ENCODE assay signal across 8 mouse cellular contexts in the genomic region with DNA sequence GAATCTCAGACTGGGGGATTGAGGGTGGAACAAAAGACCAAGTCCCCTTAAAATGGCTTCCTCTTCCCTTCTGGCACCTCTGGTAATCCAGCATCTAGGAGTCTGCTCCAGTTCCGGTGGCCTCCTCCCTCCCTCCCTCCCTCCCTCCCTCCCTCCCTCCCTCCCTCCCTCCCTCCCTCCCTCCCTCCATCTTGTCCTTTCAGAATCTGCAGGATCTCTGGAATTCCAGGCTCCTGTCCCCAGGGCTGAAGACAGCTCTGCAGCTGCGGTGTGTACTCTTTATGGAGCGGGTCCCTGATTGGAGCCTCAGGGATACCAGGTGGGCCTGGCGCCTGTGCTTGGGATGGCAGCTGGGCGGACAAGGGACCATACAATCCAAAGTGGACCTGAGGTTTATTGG. TPM values are rescaled to one million over a fixed set of nuclear protein-coding genes. Genes with fewer than 3 reads are reported as not detected.
DNase-seq lines count a peak whose midpoint lies in the region; ATAC-seq and TF ChIP-seq lines count a peak whose summit lies in the region.

No protein-coding gene starts in this region.

- ATAC-seq in limb, embryonic 14.5 days (ENCODE audit: low FRiP score, low read depth): no peak

- no peak overlapping the region for H3K4me3 ChIP-seq in limb, embryonic 14.5 days (replicated peaks; ENCODE audit: low read length)

- H3K9ac ChIP-seq in limb, embryonic 14.5 days (ENCODE audit: low read depth, low read length, severe bottlenecking): no peak overlapping the region

- H3K4me2 ChIP-seq in limb, embryonic 14.5 days (replicated peaks; ENCODE audit: low read depth, low read length, severe bottlenecking): no peak overlapping the region

- H3K4me1 ChIP-seq in limb, embryonic 14.5 days (ENCODE audit: control insufficient read depth, insufficient read depth, low read length): peaks cover 39% of the 10 kb centered on the region

- no peaks in the 10 kb centered on the region for H3K27me3 ChIP-seq in limb, embryonic 14.5 days (ENCODE audit: control insufficient read depth, insufficient read depth, low read length)

- no peaks in the 10 kb centered on the region for H3K9me3 ChIP-seq in limb, embryonic 14.5 days (ENCODE audit: control insufficient read depth, low read length)

- TF ChIP-seq POLR2A in limb, embryonic 14.5 days (IDR thresholded peaks at IDR 0.05; ENCODE audit: borderline replicate concordance, extremely low read depth, insufficient read depth, insufficient read length): no peak

- WGBS in limb, embryonic 14.5 days: 52% methylated on average over 4 of the region's 5 CpGs

- peak overlapping the region; percentile 88 for H3K27ac ChIP-seq in limb, embryonic 14.5 days (replicated peaks; ENCODE audit: low read depth, low read length)

- H3K36me3 ChIP-seq in limb, embryonic 14.5 days (ENCODE audit: control insufficient read depth, insufficient read depth, low read length): peaks cover 59% of the 10 kb centered on the region

- peak; percentile 45 to 71 for DNase-seq in adrenal gland, adult (ENCODE audit: inconsistent age in 2 of 2, low spot score in 1 of 2)
- DNase-seq in adrenal gland, postnatal 14 days: no peak
- peak; percentile 57 for DNase-seq in retina, postnatal 1 day
- no peak for DNase-seq in retina, embryonic 14.5 days (ENCODE audit: low spot score)
- DNase-seq in limb, embryonic 14.5 days (ENCODE audit: low spot score): no peak
- DNase-seq in thymus, postnatal 4 days: no peak
- DNase-seq in gastrocnemius, postnatal 4 days (ENCODE audit: low spot score in 2 of 2): no peak
- no peak for DNase-seq in lung, postnatal 10 days

RNA-seq across cellular contexts. Expression of gene Ftl1, which starts 1.6 kb away (rescaled TPM):
- total RNA-seq in adrenal gland, postnatal 14 days (2021): 638 and 688 TPM in 2 replicates
- polyA plus RNA-seq in limb, embryonic 14.5 days (2012; rRNA removed): 1,503 and 2,450 TPM in 2 replicates
- 4,726 and 4,986 TPM in 2 replicates for polyA plus RNA-seq in limb, embryonic 14.5 days (2014; fragmentation: Nextera tagmentation; extraction: Ambion mirVana)
- total RNA-seq in gastrocnemius, postnatal 4 days (2021): 100 to 1,000 TPM; 339 to 373 TPM

RNA-seq across cellular contexts. Expression of gene Bax, which starts 5.4 kb away (rescaled TPM):
- 54.4 and 60.0 TPM in 2 replicates for total RNA-seq in adrenal gland, postnatal 14 days (2021)
- polyA plus RNA-seq in limb, embryonic 14.5 days (2012; rRNA removed): 127 and 164 TPM in 2 replicates
- polyA plus RNA-seq in limb, embryonic 14.5 days (2014; fragmentation: Nextera tagmentation; extraction: Ambion mirVana): 133 and 140 TPM in 2 replicates
- total RNA-seq in gastrocnemius, postnatal 4 days (2021): 10 to 100 TPM; 39.3 to 43.8 TPM

RNA-seq across cellular contexts. Expression of gene Tulp2, which starts 20.4 kb away (rescaled TPM):
- total RNA-seq in adrenal gland, postnatal 14 days (2021): 0.49 and 1.1 TPM in 2 replicates
- polyA plus RNA-seq in limb, embryonic 14.5 days (2012; rRNA removed): 0.82 and 1.3 TPM in 2 replicates
- polyA plus RNA-seq in limb, embryonic 14.5 days (2014; fragmentation: Nextera tagmentation; extraction: Ambion mirVana): 1.2 and 2.0 TPM in 2 replicates
- under 1 TPM; 0.17 to 0.36 TPM for total RNA-seq in gastrocnemius, postnatal 4 days (2021)

RNA-seq across cellular contexts. Expression of gene Ruvbl2, which starts 23.4 kb away (rescaled TPM):
- total RNA-seq in adrenal gland, postnatal 14 days (2021): 55.5 and 62.8 TPM in 2 replicates
- polyA plus RNA-seq in limb, embryonic 14.5 days (2012; rRNA removed): 120 TPM in 2 replicates
- 119 and 126 TPM in 2 replicates for polyA plus RNA-seq in limb, embryonic 14.5 days (2014; fragmentation: Nextera tagmentation; extraction: Ambion mirVana)
- total RNA-seq in gastrocnemius, postnatal 4 days (2021): 10 to 100 TPM; 41.4 to 41.8 TPM

RNA-seq across cellular contexts. Expression of gene Gm45808, which starts 25.3 kb away (rescaled TPM):
- 24.6 and 31.2 TPM in 2 replicates for total RNA-seq in adrenal gland, postnatal 14 days (2021)
- polyA plus RNA-seq in limb, embryonic 14.5 days (2012; rRNA removed): not detected in 2 replicates
- polyA plus RNA-seq in limb, embryonic 14.5 days (2014; fragmentation: Nextera tagmentation; extraction: Ambion mirVana): not detected in 2 replicates
- total RNA-seq in gastrocnemius, postnatal 4 days (2021): 1 to 10 TPM; 3.8 to 5.4 TPM

Comparison
In these comparisons a context has a peak if more than half of its experiments do, and no peak if none do; other contexts are left out.
1. DNase-seq: peak in adrenal gland, adult (2 of 2) and retina, postnatal 1 day (single experiment); none in adrenal gland, postnatal 14 days (single experiment), retina, embryonic 14.5 days (single experiment), limb, embryonic 14.5 days (single experiment), thymus, postnatal 4 days (single experiment), gastrocnemius, postnatal 4 days (0 of 2) and lung, postnatal 10 days (single experiment).